ENCODE assay signal across 16 mouse cellular contexts in genomic region chr1:73834566-73834965, GRCm38 (mm10).
"Had no signal": no experiment of that assay in that cellular context is flagged by ENCODE, and none has a peak within 500 bp of the region (broad histone marks: within the 10 kb centered on the region; RNA-seq: fewer than 3 reads in every experiment).

No protein-coding gene starts in this region.

- H3K9me3 ChIP-seq: neural tube, embryonic 12.5 days; neural tube, embryonic 13.5 days; neural tube, embryonic 15.5 days; stomach, embryonic 15.5 days had no signal

- H3K4me1 ChIP-seq: neural tube, embryonic 12.5 days; neural tube, embryonic 15.5 days; stomach, embryonic 15.5 days had no signal

- H3K9ac ChIP-seq: neural tube, embryonic 12.5 days; neural tube, embryonic 13.5 days; neural tube, embryonic 15.5 days; stomach, embryonic 15.5 days had no signal

- H3K4me3 ChIP-seq: neural tube, embryonic 12.5 days; neural tube, embryonic 13.5 days; neural tube, embryonic 15.5 days; stomach, embryonic 15.5 days had no signal

- H3K4me2 ChIP-seq: neural tube, embryonic 12.5 days; neural tube, embryonic 13.5 days; neural tube, embryonic 15.5 days; stomach, embryonic 15.5 days had no signal

- H3K27ac ChIP-seq: neural tube, embryonic 12.5 days; neural tube, embryonic 13.5 days; neural tube, embryonic 15.5 days; stomach, embryonic 15.5 days; stomach, postnatal 0 days had no signal

- H3K27me3 ChIP-seq: neural tube, embryonic 12.5 days; neural tube, embryonic 13.5 days; neural tube, embryonic 15.5 days; stomach, embryonic 15.5 days had no signal

- H3K36me3 ChIP-seq: neural tube, embryonic 12.5 days; neural tube, embryonic 13.5 days; neural tube, embryonic 15.5 days; stomach, embryonic 15.5 days had no signal

- DNase-seq: retina, postnatal 1 day; right cerebral cortex, adult 18-20 months; right cerebral cortex, postnatal 14 days; right cerebral cortex, postnatal 25 days; right cerebral cortex, postnatal 4 days; spleen, adult 18-20 months; thymus, adult 2 months; thymus, postnatal 14 days; thymus, postnatal 25 days; thymus, postnatal 36 days; thymus, postnatal 4 days had no signal
